Mouse (Mus musculus): ENCODE data around the gene Sctr. TPM values are rescaled to one million over a fixed set of nuclear protein-coding genes. Genes with fewer than 3 reads are reported as not detected.

Gene Sctr
- polyA plus RNA-seq, 1 experiment = 0.96 TPM

DNA sequence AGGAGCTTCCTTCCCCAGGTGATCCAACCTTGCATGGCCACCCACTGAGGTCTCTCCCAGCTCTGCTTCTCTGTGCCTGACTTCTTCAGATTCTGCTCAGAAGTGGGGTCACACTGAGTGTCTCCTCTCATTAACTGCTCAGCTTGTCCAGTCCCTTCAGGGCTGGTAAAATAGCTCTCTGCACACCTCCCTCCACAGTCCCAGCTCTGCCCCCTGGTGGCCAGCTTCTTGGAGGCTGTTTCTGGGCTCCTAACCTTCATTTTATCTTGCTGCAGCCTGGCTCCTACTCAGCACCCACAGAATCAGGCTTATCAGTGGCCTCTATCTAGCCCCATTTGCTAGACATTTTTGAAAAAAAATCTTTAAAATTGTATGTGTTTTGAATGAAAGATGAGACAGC is 6.4 kb downstream of the Sctr start:
- DNase-seq = peak; percentile 54
- no peak overlapping the region for H3K27ac ChIP-seq (ENCODE audit: control insufficient read depth, insufficient read depth, low read length)

DNA sequence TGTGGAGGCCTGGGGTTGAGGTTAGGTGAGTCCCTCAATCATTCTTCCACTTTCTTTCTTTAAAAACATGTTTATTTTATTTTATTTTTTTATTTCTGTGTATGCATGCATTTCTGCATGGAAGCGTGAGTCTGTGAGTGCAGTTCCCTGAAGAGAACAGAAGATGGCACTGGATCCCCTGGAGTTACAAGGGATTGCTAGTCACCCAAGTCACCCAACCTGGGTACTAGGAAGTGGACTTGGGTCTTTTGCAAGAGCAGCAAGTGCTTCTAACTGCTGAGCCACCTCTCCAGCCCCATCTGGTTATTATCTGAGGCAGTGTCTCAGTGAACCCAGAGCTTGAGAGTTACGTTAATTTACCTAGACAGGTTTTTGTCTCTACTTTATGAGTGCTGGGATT is 9.5 kb downstream of the Sctr start:
- 94% methylated on average over 2 of the region's 2 CpGs for WGBS
- Histone ChIP-seq H3K36me3 (ENCODE audit: control insufficient read depth, insufficient read depth, low read length) (no peaks in the 10 kb centered on the region), H3K4me3 (ENCODE audit: control insufficient read depth, insufficient read depth, low read length) (no peak overlapping the region), H3K27me3 (ENCODE audit: control insufficient read depth, insufficient read depth, low read length) (no peaks in the 10 kb centered on the region), H3K27ac (ENCODE audit: control insufficient read depth, insufficient read depth, low read length) (no peak overlapping the region), H3K4me1 (replicated peaks; ENCODE audit: control insufficient read depth, insufficient read depth, low read length) (no peaks in the 10 kb centered on the region)
- DNase-seq = no peak
- TF ChIP-seq CTCF (IDR thresholded peaks at IDR 0.05; ENCODE audit: borderline replicate concordance, control insufficient read depth, extremely low read depth, insufficient read depth, low read length, poor library complexity) (no peak), POLR2A (IDR thresholded peaks at IDR 0.05; ENCODE audit: control insufficient read depth, extremely low read depth, insufficient read depth, low read length, poor library complexity) (no peak)

More for the DNA sequence above, 6.4 kb downstream of the Sctr start:
- Histone ChIP-seq H3K36me3 (ENCODE audit: control insufficient read depth, insufficient read depth, low read length) (no peaks in the 10 kb centered on the region), H3K4me3 (ENCODE audit: control insufficient read depth, insufficient read depth, low read length) (no peak overlapping the region), H3K27me3 (ENCODE audit: control insufficient read depth, insufficient read depth, low read length) (no peaks in the 10 kb centered on the region; the same call in 1 of the 2 replicates), H3K4me1 (replicated peaks; ENCODE audit: control insufficient read depth, insufficient read depth, low read length) (no peaks in the 10 kb centered on the region)
- peak; percentile 72; the same call in 1 of the 2 replicates for TF ChIP-seq CTCF (IDR thresholded peaks at IDR 0.05; ENCODE audit: borderline replicate concordance, control insufficient read depth, extremely low read depth, insufficient read depth, low read length, poor library complexity)
- no peak for TF ChIP-seq POLR2A (IDR thresholded peaks at IDR 0.05; ENCODE audit: control insufficient read depth, extremely low read depth, insufficient read depth, low read length, poor library complexity)

DNA sequence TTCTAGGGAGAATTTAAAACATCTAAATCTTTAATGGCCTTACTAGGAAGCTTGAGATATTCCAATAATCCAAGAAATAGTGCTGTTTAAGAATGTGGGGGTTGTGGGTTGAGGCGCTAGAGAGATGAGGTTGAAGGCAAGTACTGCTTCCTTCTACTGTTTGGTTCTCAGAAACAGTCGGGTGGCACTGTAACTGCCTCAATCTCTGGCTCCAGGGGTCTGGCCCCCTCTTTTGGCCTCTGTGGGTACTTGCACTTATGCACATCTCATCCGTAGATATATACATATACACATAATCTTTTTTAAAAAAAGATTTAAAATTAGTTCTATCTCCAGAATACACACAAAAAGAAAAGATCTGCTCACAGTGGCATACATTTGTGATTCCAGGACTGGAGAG is 12.2 kb downstream of the Sctr start:
- no peak for DNase-seq
- 71% methylated on average over 3 of the region's 3 CpGs for WGBS
- H3K36me3 ChIP-seq (ENCODE audit: control insufficient read depth, insufficient read depth, low read length) = no peaks in the 10 kb centered on the region

DNA sequence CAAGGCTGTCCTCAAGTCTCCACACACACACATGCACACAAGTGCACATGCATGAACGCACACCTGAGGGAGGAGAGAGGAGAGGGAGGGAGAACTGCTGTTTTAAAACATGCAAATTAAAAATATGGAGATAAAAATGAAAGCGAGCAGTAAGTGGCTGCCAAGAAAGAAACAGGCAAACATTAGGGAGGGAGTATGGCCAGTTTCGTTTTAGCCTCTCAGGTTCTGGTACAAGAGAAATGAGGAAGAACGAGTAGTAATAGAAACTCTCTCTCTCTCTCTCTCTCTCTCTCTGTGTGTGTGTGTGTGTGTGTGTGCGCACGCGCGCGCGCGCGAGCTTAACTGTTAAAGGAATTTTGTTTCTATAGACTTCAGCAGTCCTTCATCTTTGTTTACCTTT is 12.7 kb downstream of the Sctr start:
- WGBS = 53% methylated on average over 12 of the region's 12 CpGs
- H3K4me1 ChIP-seq (replicated peaks; ENCODE audit: control insufficient read depth, insufficient read depth, low read length) = no peaks in the 10 kb centered on the region
- no peak for DNase-seq
- no peaks in the 10 kb centered on the region for H3K27me3 ChIP-seq (ENCODE audit: control insufficient read depth, insufficient read depth, low read length)
- TF ChIP-seq CTCF (IDR thresholded peaks at IDR 0.05; ENCODE audit: borderline replicate concordance, control insufficient read depth, extremely low read depth, insufficient read depth, low read length, poor library complexity) = no peak
- no peak overlapping the region for H3K4me3 ChIP-seq (ENCODE audit: control insufficient read depth, insufficient read depth, low read length)
- no peaks in the 10 kb centered on the region for H3K36me3 ChIP-seq (ENCODE audit: control insufficient read depth, insufficient read depth, low read length)
- H3K27ac ChIP-seq (ENCODE audit: control insufficient read depth, insufficient read depth, low read length) = no peak overlapping the region

More for the DNA sequence above, 12.2 kb downstream of the Sctr start:
- TF ChIP-seq POLR2A (IDR thresholded peaks at IDR 0.05; ENCODE audit: control insufficient read depth, extremely low read depth, insufficient read depth, low read length, poor library complexity) (no peak), CTCF (IDR thresholded peaks at IDR 0.05; ENCODE audit: borderline replicate concordance, control insufficient read depth, extremely low read depth, insufficient read depth, low read length, poor library complexity) (no peak)
- H3K27me3 ChIP-seq (ENCODE audit: control insufficient read depth, insufficient read depth, low read length) = no peaks in the 10 kb centered on the region
- no peak overlapping the region for H3K4me3 ChIP-seq (ENCODE audit: control insufficient read depth, insufficient read depth, low read length)
- H3K27ac ChIP-seq (ENCODE audit: control insufficient read depth, insufficient read depth, low read length) = no peak overlapping the region
- no peaks in the 10 kb centered on the region for H3K4me1 ChIP-seq (replicated peaks; ENCODE audit: control insufficient read depth, insufficient read depth, low read length)

DNA sequence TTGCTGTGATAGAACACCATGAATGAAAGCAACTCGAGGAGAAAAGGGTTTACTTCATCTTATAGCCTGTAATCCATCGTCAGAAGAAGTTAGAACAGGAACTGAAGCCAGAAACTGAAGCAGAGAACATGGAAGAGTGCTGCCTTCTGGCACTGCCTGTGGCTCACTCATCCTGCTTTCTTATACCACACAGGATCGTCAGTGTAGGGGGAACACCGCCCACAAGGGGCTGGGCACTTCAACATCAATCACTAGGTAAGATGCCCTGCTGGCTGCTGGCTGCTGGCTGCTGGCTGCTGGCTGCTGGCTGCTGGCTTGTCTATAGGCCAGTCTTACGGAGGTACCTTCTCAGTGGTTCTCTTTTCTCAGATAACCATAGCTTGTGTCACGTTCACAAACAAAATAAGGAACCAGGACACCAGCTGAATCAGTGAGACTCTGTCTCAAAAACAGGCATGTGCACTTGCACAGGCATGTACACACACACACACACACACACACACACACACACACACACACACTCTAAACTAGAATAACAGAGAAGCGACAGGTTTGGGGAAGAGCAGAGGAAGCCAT is 13.7 kb downstream of the Sctr start:
- DNase-seq = no peak
- Histone ChIP-seq H3K27me3 (ENCODE audit: control insufficient read depth, insufficient read depth, low read length) (no peaks in the 10 kb centered on the region), H3K27ac (ENCODE audit: control insufficient read depth, insufficient read depth, low read length) (no peak overlapping the region), H3K4me1 (replicated peaks; ENCODE audit: control insufficient read depth, insufficient read depth, low read length) (no peaks in the 10 kb centered on the region), H3K4me3 (ENCODE audit: control insufficient read depth, insufficient read depth, low read length) (no peak overlapping the region), H3K36me3 (ENCODE audit: control insufficient read depth, insufficient read depth, low read length) (no peaks in the 10 kb centered on the region)
- no peak for TF ChIP-seq CTCF (IDR thresholded peaks at IDR 0.05; ENCODE audit: borderline replicate concordance, control insufficient read depth, extremely low read depth, insufficient read depth, low read length, poor library complexity)
- no peak for TF ChIP-seq POLR2A (IDR thresholded peaks at IDR 0.05; ENCODE audit: control insufficient read depth, extremely low read depth, insufficient read depth, low read length, poor library complexity)
- WGBS = 50% methylated on average over 7 of the region's 7 CpGs

DNA sequence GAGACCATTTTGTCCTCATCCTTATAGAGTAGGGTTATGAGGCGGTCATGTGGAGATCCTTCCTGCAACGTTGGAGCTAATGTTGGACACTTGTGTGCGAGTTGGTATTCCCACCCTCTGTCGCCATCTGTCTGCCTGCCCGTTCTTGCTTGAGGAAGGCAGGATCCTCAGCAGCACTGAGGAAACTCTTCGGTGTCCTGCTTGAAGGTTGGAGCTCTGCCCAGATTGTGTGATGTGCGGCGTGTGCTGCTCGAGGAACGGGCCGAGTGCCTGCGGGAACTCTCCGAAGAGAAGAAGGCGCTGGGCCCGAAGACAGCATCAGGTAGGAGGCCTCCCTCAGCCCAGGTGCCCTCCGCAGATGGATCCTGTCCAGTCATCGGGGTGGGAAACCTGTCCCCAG is 15.3 kb downstream of the Sctr start:
- WGBS = 93% methylated on average over 17 of the region's 17 CpGs
- DNase-seq = no peak

More for the DNA sequence above, 15.3 kb downstream of the Sctr start:
- H3K36me3 ChIP-seq (ENCODE audit: control insufficient read depth, insufficient read depth, low read length) = no peaks in the 10 kb centered on the region
- no peaks in the 10 kb centered on the region for H3K27me3 ChIP-seq (ENCODE audit: control insufficient read depth, insufficient read depth, low read length)
- H3K4me3 ChIP-seq (ENCODE audit: control insufficient read depth, insufficient read depth, low read length) = no peak overlapping the region
- H3K4me1 ChIP-seq (replicated peaks; ENCODE audit: control insufficient read depth, insufficient read depth, low read length) = no peaks in the 10 kb centered on the region
- no peak overlapping the region for H3K27ac ChIP-seq (ENCODE audit: control insufficient read depth, insufficient read depth, low read length)
- TF ChIP-seq CTCF (IDR thresholded peaks at IDR 0.05; ENCODE audit: borderline replicate concordance, control insufficient read depth, extremely low read depth, insufficient read depth, low read length, poor library complexity) (no peak), POLR2A (IDR thresholded peaks at IDR 0.05; ENCODE audit: control insufficient read depth, extremely low read depth, insufficient read depth, low read length, poor library complexity) (no peak)

Measured in thymus, adult 2 months (tissue).